Mouse (Mus musculus): ENCODE data around the gene Acadsb. TPM values are rescaled to one million over a fixed set of nuclear protein-coding genes. Genes with fewer than 3 reads are reported as not detected.
"Not testable (repeated sequence)": the region's sequence is repeated elsewhere in the genome, so short reads cannot be mapped to it uniquely, and the experiment has no call there.

Gene Acadsb
- polyA plus RNA-seq, 1 experiment from 2014 or later: 122 TPM

DNA sequence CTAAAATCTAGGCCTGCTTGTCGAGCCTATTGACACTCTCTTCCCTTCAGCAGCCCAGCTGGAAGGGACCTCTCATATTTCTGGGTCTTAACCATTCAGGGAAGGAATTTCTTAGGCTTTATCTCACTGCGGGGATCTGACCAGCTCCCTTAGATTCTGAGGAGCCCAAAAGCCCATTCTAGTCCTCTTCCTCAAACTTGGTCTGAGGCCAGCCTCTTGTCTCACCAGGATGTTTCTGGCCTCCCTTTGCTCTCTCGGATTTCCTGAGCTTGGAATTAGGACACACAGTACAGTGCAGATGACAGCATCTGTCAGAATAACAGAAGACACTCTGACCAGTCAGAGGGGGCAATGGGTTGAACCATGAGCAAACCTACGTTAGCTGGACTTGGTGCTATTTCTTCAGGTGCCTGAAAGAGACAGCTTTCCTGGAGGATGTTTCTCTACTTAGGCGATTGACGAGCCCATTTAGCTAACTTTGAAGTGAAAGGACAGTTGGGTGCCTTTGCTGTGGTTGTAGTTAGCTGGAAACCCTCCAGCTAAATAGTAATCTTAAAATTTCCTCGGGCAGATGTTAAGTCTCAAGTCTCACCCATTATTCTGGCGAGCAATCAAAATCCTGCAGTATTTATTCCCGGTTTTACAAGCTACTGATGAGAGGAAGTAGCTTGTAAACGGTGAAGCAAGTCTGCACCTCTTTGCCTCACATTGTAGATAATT lies 980 bp downstream of the Acadsb start:
- peaks cover 29% of the 10 kb centered on the region for H3K4me1 ChIP-seq
- H3K27me3 ChIP-seq: no peaks in the 10 kb centered on the region
- 62% methylated on average over 10 of the region's 10 CpGs for WGBS
- no peaks in the 10 kb centered on the region for H3K9me3 ChIP-seq
- no peak for ATAC-seq (replicated peaks)
- H3K4me2 ChIP-seq (replicated peaks): peak overlapping the region; percentile 59
- H3K9ac ChIP-seq (replicated peaks): peak overlapping the region; percentile 84
- peak overlapping the region; percentile 88 for H3K4me3 ChIP-seq
- H3K36me3 ChIP-seq: no peaks in the 10 kb centered on the region
- no peak overlapping the region for H3K27ac ChIP-seq (replicated peaks)

DNA sequence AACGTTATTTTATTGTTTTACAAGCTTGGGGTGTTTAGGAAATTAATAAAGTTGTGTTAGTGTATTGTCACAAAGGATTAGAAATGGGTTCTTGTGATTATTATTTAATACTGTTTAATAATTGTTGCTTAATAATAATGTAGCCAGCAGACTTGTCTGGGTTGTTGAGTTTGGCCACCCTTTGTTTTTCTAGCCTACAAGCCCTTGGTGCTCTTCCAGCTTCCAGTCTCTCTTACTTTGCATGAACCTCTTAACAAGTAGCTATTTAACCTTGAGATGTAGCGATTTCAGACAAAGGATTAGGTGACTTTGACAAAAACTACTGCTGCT lies 1.5 kb downstream of the Acadsb start:
- Histone ChIP-seq H3K27me3 (no peaks in the 10 kb centered on the region), H3K4me3 (peak overlapping the region; percentile 88; the same call in 1 of the 2 replicates), H3K9ac (replicated peaks) (no peak overlapping the region), H3K36me3 (no peaks in the 10 kb centered on the region), H3K4me1 (peaks cover 29% of the 10 kb centered on the region), H3K9me3 (no peaks in the 10 kb centered on the region), H3K4me2 (replicated peaks) (no peak overlapping the region), H3K27ac (replicated peaks) (no peak overlapping the region)
- no peak for ATAC-seq (replicated peaks)
- 78% methylated on average over 2 of the region's 2 CpGs for WGBS

DNA sequence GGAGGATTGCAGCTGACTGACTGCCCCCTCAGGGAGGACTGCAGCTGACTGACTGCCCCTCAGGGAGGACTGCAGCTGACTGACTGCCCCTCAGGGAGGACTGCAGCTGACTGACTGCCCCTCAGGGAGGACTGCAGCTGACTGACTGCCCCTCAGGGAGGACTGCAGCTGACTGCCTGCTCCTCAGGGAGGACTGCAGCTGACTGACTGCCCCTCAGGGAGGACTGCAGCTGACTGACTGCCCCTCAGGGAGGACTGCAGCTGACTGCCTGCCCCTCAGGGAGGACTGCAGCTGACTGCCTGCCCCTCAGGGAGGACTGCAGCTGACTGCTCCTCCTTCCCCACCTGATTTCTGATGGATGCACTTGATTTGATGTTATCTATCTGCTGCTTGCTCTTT lies 6.3 kb downstream of the Acadsb start:
- H3K36me3 ChIP-seq; ATAC-seq (replicated peaks); H3K27me3 ChIP-seq; H3K4me1 ChIP-seq; H3K9me3 ChIP-seq; H3K4me2 ChIP-seq (replicated peaks); H3K9ac ChIP-seq (replicated peaks); H3K27ac ChIP-seq (replicated peaks); H3K4me3 ChIP-seq: not testable (repeated sequence)

DNA sequence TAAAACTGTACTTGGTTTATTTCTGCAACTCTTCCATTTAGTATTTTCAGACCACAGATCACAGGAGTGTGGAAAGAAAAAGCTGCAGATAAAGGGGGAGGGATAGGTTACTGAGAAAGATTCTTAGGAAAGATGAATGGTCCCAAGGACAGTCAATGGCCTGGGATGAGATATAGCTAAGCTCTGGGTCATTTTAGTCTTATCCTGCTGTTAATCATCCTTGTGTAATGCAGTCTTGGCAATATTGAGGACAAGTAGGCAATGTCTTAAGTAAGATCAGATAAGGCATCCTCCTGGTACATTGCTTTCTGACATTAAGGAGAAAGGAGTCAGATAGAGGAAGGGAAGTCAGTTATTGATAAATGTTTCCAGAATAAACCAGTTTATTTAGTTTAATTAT lies 7.2 kb downstream of the Acadsb start:
- H3K4me1 ChIP-seq: no peaks in the 10 kb centered on the region; the same call in 1 of the 2 replicates
- no peaks in the 10 kb centered on the region for H3K9me3 ChIP-seq
- H3K36me3 ChIP-seq: no peaks in the 10 kb centered on the region
- no peak overlapping the region for H3K4me3 ChIP-seq
- no peak overlapping the region for H3K9ac ChIP-seq (replicated peaks)
- ATAC-seq (replicated peaks): no peak
- H3K27ac ChIP-seq (replicated peaks): no peak overlapping the region
- H3K4me2 ChIP-seq (replicated peaks): no peak overlapping the region
- no peaks in the 10 kb centered on the region for H3K27me3 ChIP-seq

DNA sequence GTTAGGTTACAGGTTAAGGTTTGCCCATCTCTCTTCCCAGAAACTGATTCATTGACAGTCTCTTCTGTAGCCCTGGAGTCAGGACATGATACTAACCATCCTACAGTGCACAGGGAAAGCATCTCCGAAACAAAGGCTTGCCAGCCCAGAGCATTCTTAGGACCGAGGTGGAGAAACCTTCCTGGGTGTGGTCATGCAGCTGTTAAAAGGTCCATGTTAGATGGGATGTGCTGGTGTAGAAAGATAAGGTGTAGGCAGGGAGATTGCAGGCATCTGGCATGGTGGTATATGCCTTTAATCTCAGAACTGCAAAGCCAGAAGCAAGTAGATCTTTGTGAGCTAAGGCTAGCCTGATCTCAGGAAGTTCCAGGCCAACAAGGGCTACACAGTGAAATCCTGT lies 14.5 kb downstream of the Acadsb start:
- no peak overlapping the region for H3K9ac ChIP-seq (replicated peaks)
- no peaks in the 10 kb centered on the region for H3K27me3 ChIP-seq
- H3K9me3 ChIP-seq: no peaks in the 10 kb centered on the region
- H3K4me3 ChIP-seq: no peak overlapping the region
- H3K4me1 ChIP-seq: no peaks in the 10 kb centered on the region
- no peak for ATAC-seq (replicated peaks)
- no peak overlapping the region for H3K27ac ChIP-seq (replicated peaks)
- WGBS: 90% methylated on average over 2 of the region's 2 CpGs
- H3K4me2 ChIP-seq (replicated peaks): no peak overlapping the region
- H3K36me3 ChIP-seq: peaks cover 30% of the 10 kb centered on the region

DNA sequence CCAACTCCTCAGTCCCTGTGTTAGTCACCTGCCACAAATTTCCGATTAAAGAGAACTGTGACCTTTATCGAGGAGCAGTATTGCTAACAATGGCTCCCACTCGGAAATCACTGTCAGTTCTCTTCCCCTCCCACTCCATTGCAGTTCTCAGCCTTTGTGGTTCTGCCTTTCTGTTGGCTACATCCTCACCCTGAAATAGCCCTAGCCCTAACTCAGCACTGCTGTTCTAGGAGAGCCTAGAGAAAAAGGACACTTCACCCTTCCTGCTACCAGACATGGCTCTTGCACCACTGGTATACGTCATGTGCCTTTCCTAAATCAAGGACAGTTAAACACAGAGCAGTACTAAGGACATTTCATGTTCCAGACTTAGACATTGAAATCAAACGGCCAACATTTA lies 16.9 kb downstream of the Acadsb start:
- Histone ChIP-seq H3K36me3 (peaks cover 44% of the 10 kb centered on the region), H3K27ac (replicated peaks) (no peak overlapping the region), H3K4me2 (replicated peaks) (no peak overlapping the region), H3K4me1 (no peaks in the 10 kb centered on the region), H3K9me3 (no peaks in the 10 kb centered on the region), H3K27me3 (no peaks in the 10 kb centered on the region), H3K4me3 (no peak overlapping the region), H3K9ac (replicated peaks) (no peak overlapping the region)
- no peak for ATAC-seq (replicated peaks)
- 89% methylated on average over 5 of the region's 5 CpGs for WGBS

DNA sequence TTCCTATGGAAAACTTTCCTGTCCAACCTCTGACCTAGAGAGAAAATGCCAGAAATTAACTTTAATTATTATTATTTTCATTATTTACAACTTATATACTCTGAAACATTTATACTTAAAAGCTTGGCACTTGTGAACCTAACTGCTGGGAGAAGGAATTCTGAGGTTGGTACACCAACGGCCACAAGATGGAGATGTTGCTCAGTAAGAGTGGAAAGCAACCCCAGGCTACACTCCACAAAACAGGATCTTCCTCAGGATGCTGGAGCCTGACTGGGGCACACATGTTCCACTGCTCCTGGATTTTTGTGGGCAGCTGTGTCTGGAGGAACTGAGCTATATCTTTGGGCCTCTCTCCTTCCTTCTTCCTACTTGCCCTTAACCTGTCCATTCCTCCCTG lies 21.8 kb downstream of the Acadsb start:
- Histone ChIP-seq H3K36me3 (peaks cover 38% of the 10 kb centered on the region), H3K9ac (replicated peaks) (no peak overlapping the region), H3K4me3 (no peak overlapping the region), H3K27me3 (no peaks in the 10 kb centered on the region), H3K4me1 (no peaks in the 10 kb centered on the region), H3K27ac (replicated peaks) (no peak overlapping the region), H3K9me3 (no peaks in the 10 kb centered on the region), H3K4me2 (replicated peaks) (no peak overlapping the region)
- 7% methylated on average over 1 of the region's 1 CpGs for WGBS
- no peak for ATAC-seq (replicated peaks)

DNA sequence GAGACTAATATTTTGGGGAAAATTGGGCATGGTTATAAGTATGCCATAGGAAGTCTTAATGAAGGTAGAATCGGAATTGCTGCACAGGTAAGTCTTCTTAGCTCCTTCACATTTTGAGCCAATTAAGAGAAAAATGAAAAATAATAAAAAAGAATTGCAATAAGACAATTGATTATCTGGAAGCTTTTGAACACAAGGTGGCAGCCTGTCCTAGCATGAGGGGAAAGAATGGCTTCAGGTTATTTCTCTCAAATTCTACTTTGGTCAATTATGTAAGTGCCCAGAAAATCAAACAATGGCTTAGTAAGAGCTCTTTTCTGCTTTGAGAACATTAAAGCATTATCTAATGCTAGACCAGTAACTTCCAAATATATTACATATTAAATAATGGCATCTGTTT lies 23.9 kb downstream of the Acadsb start:
- Histone ChIP-seq H3K9ac (replicated peaks) (no peak overlapping the region), H3K27ac (replicated peaks) (no peak overlapping the region), H3K4me2 (replicated peaks) (no peak overlapping the region), H3K9me3 (no peaks in the 10 kb centered on the region), H3K27me3 (no peaks in the 10 kb centered on the region), H3K4me1 (no peaks in the 10 kb centered on the region), H3K4me3 (no peak overlapping the region), H3K36me3 (peaks cover 21% of the 10 kb centered on the region)
- 85% methylated on average over 1 of the region's 1 CpGs for WGBS
- ATAC-seq (replicated peaks): no peak

DNA sequence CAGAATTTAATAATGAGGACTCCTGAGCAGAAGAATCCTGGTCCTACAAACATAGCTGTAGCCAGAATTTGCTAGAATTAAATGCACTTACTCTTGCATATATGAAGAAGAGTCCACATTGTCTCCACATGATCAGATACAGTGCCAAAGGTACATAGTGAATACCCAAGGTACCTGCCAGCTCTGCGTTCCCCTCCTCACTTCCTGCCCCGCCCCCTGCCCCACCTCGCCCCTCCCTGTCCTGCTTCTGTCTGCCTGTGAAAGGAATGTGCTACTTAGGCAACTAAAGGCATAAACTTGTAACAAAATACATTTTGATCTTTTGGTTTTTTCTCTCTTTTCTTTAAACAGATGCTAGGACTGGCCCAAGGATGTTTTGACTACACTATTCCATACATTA lies 26.6 kb downstream of the Acadsb start:
- Histone ChIP-seq H3K4me3 (no peak overlapping the region), H3K9me3 (no peaks in the 10 kb centered on the region), H3K27ac (replicated peaks) (no peak overlapping the region), H3K4me1 (no peaks in the 10 kb centered on the region), H3K27me3 (no peaks in the 10 kb centered on the region), H3K9ac (replicated peaks) (no peak overlapping the region), H3K4me2 (replicated peaks) (no peak overlapping the region), H3K36me3 (peaks cover 12% of the 10 kb centered on the region)
- 67% methylated on average over 3 of the region's 3 CpGs for WGBS
- ATAC-seq (replicated peaks): no peak

DNA sequence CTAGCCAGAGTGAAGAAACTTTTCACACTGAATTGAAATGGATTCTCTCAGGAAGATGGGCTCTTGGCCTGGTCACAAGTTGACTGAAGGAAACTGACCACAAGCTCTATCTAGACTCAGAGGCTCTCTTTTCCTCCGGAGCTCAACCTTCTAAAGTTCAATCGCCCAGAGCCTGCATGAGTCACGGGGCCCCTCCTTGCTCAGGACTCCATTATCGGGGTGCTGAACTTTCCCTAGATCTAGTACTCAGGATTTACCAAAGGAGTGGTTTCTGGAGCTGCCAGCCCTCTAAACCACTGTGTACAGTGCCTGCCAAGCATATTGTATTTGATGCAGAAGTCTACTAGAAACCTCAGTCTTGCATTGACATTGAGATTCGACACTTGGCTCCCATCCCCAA lies 46.3 kb downstream of the Acadsb start:
- Histone ChIP-seq H3K4me3 (no peak overlapping the region), H3K9me3 (no peaks in the 10 kb centered on the region), H3K4me2 (replicated peaks) (no peak overlapping the region), H3K9ac (replicated peaks) (no peak overlapping the region), H3K36me3 (no peaks in the 10 kb centered on the region), H3K27me3 (peaks cover 5% of the 10 kb centered on the region; the same call in 1 of the 2 replicates), H3K27ac (replicated peaks) (no peak overlapping the region), H3K4me1 (no peaks in the 10 kb centered on the region)
- no peak for ATAC-seq (replicated peaks)
- 90% methylated on average over 5 of the region's 5 CpGs for WGBS

DNA sequence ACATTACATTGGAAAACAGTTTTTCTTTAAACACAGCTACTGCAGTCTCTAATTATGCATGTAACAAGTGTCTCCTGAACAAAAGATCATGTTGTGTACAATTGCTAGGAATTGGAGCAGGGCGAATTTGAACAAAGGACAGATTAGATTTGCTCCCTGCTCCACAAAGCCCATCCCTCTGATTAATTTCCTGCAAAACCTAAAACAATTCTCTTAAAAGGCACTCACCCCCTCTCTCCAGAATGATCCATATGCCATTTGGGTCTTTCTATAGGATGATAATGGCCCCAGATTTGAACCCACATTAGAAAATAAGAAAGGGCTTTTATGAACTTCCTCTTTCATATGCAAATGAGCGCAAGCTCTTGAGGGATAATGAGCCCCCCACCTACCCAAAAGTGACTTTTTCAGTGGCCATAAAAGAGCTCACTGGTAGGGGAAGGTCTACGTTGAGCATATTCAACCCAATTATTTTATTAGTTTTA lies 54.8 kb downstream of the Acadsb start:
- no peak overlapping the region for H3K4me2 ChIP-seq (replicated peaks)
- peaks cover 56% of the 10 kb centered on the region for H3K27me3 ChIP-seq
- no peak overlapping the region for H3K4me3 ChIP-seq
- ATAC-seq (replicated peaks): peak; percentile 81
- H3K36me3 ChIP-seq: no peaks in the 10 kb centered on the region
- peaks cover 15% of the 10 kb centered on the region for H3K4me1 ChIP-seq
- H3K9ac ChIP-seq (replicated peaks): no peak overlapping the region
- H3K9me3 ChIP-seq: 0 out of 2 replicates have a peak, but pooled peaks cover 3% of the 10 kb centered on the region
- no peak overlapping the region for H3K27ac ChIP-seq (replicated peaks)
- WGBS: 6% methylated on average over 3 of the region's 3 CpGs

DNA sequence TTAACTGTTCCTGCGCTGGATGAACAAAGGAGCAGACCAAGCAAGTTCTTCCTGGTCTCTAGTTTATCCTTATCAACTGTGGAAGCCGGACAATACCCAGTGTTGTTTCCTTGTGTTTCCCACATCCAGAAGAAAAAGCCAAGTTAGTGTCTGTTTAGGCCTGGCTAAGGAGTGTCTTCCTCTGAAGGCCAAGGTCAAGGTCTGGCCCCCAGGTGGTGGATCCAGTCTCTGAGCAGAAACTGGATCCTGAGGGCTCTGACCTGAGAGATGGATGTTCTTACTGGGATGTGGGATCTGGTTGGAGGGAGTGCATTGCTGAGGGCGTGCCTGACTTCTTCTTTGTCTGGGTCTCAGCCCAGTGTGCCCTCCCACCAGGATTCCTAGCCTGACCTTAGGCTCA lies 55.3 kb downstream of the Acadsb start:
- no peak overlapping the region for H3K4me2 ChIP-seq (replicated peaks)
- no peaks in the 10 kb centered on the region for H3K36me3 ChIP-seq
- H3K4me3 ChIP-seq: no peak overlapping the region
- H3K27ac ChIP-seq (replicated peaks): no peak overlapping the region
- no peak overlapping the region for H3K9ac ChIP-seq (replicated peaks)
- ATAC-seq (replicated peaks): no peak
- H3K27me3 ChIP-seq: peaks cover 56% of the 10 kb centered on the region
- WGBS: 9% methylated on average over 3 of the region's 3 CpGs
- peaks cover 15% of the 10 kb centered on the region for H3K4me1 ChIP-seq
- H3K9me3 ChIP-seq: 0 out of 2 replicates have a peak, but pooled peaks cover 3% of the 10 kb centered on the region

DNA sequence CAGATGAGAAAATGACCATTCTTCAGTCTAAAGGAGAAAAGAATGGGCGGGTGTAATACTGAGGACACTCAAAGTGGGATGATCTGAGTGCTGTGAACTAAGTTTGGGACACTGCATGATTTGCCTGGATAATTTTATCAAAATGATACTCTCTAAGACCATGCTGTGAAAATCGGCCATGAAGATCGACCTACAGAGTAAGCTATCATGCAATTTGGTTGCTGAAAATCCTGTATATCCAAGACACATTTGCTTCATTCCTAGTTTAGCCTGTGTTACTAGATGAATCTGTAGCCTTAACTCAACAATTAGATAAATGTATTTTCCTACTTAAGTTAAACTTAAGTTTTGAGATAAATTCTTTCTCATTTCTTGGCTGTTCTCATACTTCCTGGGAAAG lies 56.9 kb downstream of the Acadsb start:
- 85% methylated on average over 3 of the region's 3 CpGs for WGBS
- Histone ChIP-seq H3K4me3 (no peak overlapping the region), H3K4me2 (replicated peaks) (no peak overlapping the region), H3K36me3 (no peaks in the 10 kb centered on the region), H3K27ac (replicated peaks) (no peak overlapping the region), H3K4me1 (peaks cover 15% of the 10 kb centered on the region), H3K27me3 (peaks cover 52% of the 10 kb centered on the region), H3K9me3 (0 out of 2 replicates have a peak, but pooled peaks cover 3% of the 10 kb centered on the region), H3K9ac (replicated peaks) (no peak overlapping the region)
- no peak for ATAC-seq (replicated peaks)
